In genomic region chr17:12051031-12051430, GRCm38 (mm10) we compare ENCODE assay signal across 20 mouse cellular contexts.
DNase-seq lines count a peak whose midpoint lies in the region; ATAC-seq and TF ChIP-seq lines count a peak whose summit lies in the region.
"Had no signal": no experiment of that assay in that cellular context is flagged by ENCODE, and none has a peak within 500 bp of the region (broad histone marks: within the 10 kb centered on the region; RNA-seq: fewer than 3 reads in every experiment).

No protein-coding gene starts in this region.

- TF ChIP-seq CTCF in intestine, postnatal 0 days (IDR thresholded peaks at IDR 0.05; ENCODE audit: low read depth), result no peak

- no peaks in the 10 kb centered on the region for H3K36me3 ChIP-seq in midbrain, embryonic 11.5 days (ENCODE audit: control insufficient read depth, insufficient read depth, low read length)
- H3K36me3 ChIP-seq in midbrain, embryonic 15.5 days (replicated peaks), result no peaks in the 10 kb centered on the region
- no peaks in the 10 kb centered on the region for H3K36me3 ChIP-seq in intestine, postnatal 0 days (ENCODE audit: control insufficient read depth, insufficient read depth)
- H3K36me3 ChIP-seq in hindbrain, embryonic 13.5 days, result no peaks in the 10 kb centered on the region
- H3K36me3 ChIP-seq: embryonic facial prominence, embryonic 15.5 days; heart, embryonic 12.5 days; hindbrain, embryonic 10.5 days; hindbrain, embryonic 15.5 days had no signal

- WGBS in midbrain, embryonic 11.5 days, result 87% methylated on average over 3 of the region's 3 CpGs
- 86% methylated on average over 3 of the region's 3 CpGs for WGBS in midbrain, embryonic 15.5 days
- 88% methylated on average over 3 of the region's 3 CpGs for WGBS in intestine, postnatal 0 days
- 85% methylated on average over 3 of the region's 3 CpGs for WGBS in hindbrain, embryonic 13.5 days

- no peak overlapping the region for H3K4me3 ChIP-seq in midbrain, embryonic 11.5 days (ENCODE audit: low read depth, low read length)
- no peak overlapping the region for H3K4me3 ChIP-seq in midbrain, embryonic 15.5 days
- no peak overlapping the region for H3K4me3 ChIP-seq in intestine, postnatal 0 days (ENCODE audit: low read depth, low read length)
- H3K4me3 ChIP-seq in hindbrain, embryonic 13.5 days, result no peak overlapping the region
- H3K4me3 ChIP-seq: embryonic facial prominence, embryonic 15.5 days; erythroblast, embryonic 14.5 days; heart, embryonic 12.5 days; hindbrain, embryonic 10.5 days; hindbrain, embryonic 15.5 days had no signal

- no peak overlapping the region for H3K9ac ChIP-seq in midbrain, embryonic 11.5 days (ENCODE audit: low read length)
- H3K9ac ChIP-seq in midbrain, embryonic 15.5 days, result no peak overlapping the region
- no peak overlapping the region for H3K9ac ChIP-seq in intestine, postnatal 0 days (ENCODE audit: low read depth, low read length)
- no peak overlapping the region for H3K9ac ChIP-seq in hindbrain, embryonic 13.5 days
- H3K9ac ChIP-seq: embryonic facial prominence, embryonic 15.5 days; heart, embryonic 12.5 days; hindbrain, embryonic 15.5 days had no signal

- H3K4me1 ChIP-seq in midbrain, embryonic 11.5 days (ENCODE audit: control insufficient read depth, insufficient read depth, low read length), result no peaks in the 10 kb centered on the region
- H3K4me1 ChIP-seq in midbrain, embryonic 15.5 days, result no peaks in the 10 kb centered on the region
- no peaks in the 10 kb centered on the region for H3K4me1 ChIP-seq in intestine, postnatal 0 days (replicated peaks; ENCODE audit: control insufficient read depth, insufficient read depth, low read length)
- 0 out of 2 replicates have a peak, but pooled peaks cover 4% of the 10 kb centered on the region for H3K4me1 ChIP-seq in hindbrain, embryonic 13.5 days (replicated peaks)

- H3K4me2 ChIP-seq in midbrain, embryonic 11.5 days, result no peak overlapping the region
- H3K4me2 ChIP-seq in midbrain, embryonic 15.5 days, result no peak overlapping the region
- H3K4me2 ChIP-seq in intestine, postnatal 0 days (replicated peaks; ENCODE audit: low read depth), result no peak overlapping the region
- H3K4me2 ChIP-seq in hindbrain, embryonic 13.5 days, result no peak overlapping the region
- H3K4me2 ChIP-seq: embryonic facial prominence, embryonic 15.5 days; heart, embryonic 12.5 days; hindbrain, embryonic 15.5 days had no signal

- no peaks in the 10 kb centered on the region for H3K9me3 ChIP-seq in midbrain, embryonic 11.5 days (ENCODE audit: control insufficient read depth, low read length)
- H3K9me3 ChIP-seq in midbrain, embryonic 15.5 days, result no peaks in the 10 kb centered on the region
- no peaks in the 10 kb centered on the region; the same call in 1 of the 2 replicates for H3K9me3 ChIP-seq in intestine, postnatal 0 days (ENCODE audit: control insufficient read depth)
- no peaks in the 10 kb centered on the region for H3K9me3 ChIP-seq in hindbrain, embryonic 13.5 days
- H3K9me3 ChIP-seq: embryonic facial prominence, embryonic 15.5 days; hindbrain, embryonic 15.5 days had no signal

- H3K27ac ChIP-seq in midbrain, embryonic 11.5 days (ENCODE audit: low read depth, low read length), result no peak overlapping the region
- no peak overlapping the region for H3K27ac ChIP-seq in midbrain, embryonic 15.5 days
- H3K27ac ChIP-seq in intestine, postnatal 0 days (ENCODE audit: low read depth, low read length), result no peak overlapping the region
- H3K27ac ChIP-seq in hindbrain, embryonic 13.5 days, result no peak overlapping the region
- H3K27ac ChIP-seq: embryonic facial prominence, embryonic 15.5 days; hindbrain, embryonic 10.5 days; hindbrain, embryonic 15.5 days had no signal

- H3K27me3 ChIP-seq in midbrain, embryonic 11.5 days (ENCODE audit: control insufficient read depth, insufficient read depth, low read length), result no peaks in the 10 kb centered on the region
- no peaks in the 10 kb centered on the region for H3K27me3 ChIP-seq in midbrain, embryonic 15.5 days (replicated peaks)
- H3K27me3 ChIP-seq in intestine, postnatal 0 days (replicated peaks; ENCODE audit: control insufficient read depth, insufficient read depth, low read length), result no peaks in the 10 kb centered on the region
- H3K27me3 ChIP-seq in hindbrain, embryonic 13.5 days, result no peaks in the 10 kb centered on the region
- H3K27me3 ChIP-seq: embryonic facial prominence, embryonic 15.5 days; hindbrain, embryonic 15.5 days had no signal

- no peak for ATAC-seq in midbrain, embryonic 11.5 days (ENCODE audit: low FRiP score)
- ATAC-seq in midbrain, embryonic 15.5 days (replicated peaks), result no peak
- ATAC-seq in intestine, postnatal 0 days, result no peak
- ATAC-seq in hindbrain, embryonic 13.5 days (ENCODE audit: low FRiP score), result no peak
- ATAC-seq: forebrain, embryonic 16.5 days; intestine, embryonic 16.5 days had no signal

- peak; percentile 64 for DNase-seq in adrenal gland, adult 2 months
- DNase-seq in adrenal gland, adult 8-10 months, result no peak
- DNase-seq in gastrocnemius, adult 18-20 months (ENCODE audit: low spot score), result peak; percentile 13
- DNase-seq in gastrocnemius, postnatal 25 days, result no peak
- peak; percentile 57 for DNase-seq in midbrain, embryonic 11.5 days (ENCODE audit: low spot score, missing footprints)
- DNase-seq: cerebellum, adult 11 months; cerebellum, adult 8-10 months; cerebellum, postnatal 14 days; embryo, embryonic 11 days; gastrocnemius, postnatal 14 days had no signal

Comparison
In these comparisons a context has a peak if more than half of its experiments do, and no peak if none do; other contexts are left out.
1. DNase-seq: peak in adrenal gland, adult 2 months (single experiment), gastrocnemius, adult 18-20 months (single experiment) and midbrain, embryonic 11.5 days (single experiment); none in adrenal gland, adult 8-10 months (single experiment) and gastrocnemius, postnatal 25 days (single experiment).